Mouse (Mus musculus) embryo, embryonic 11 days (tissue): ENCODE measurements around the gene Tspan1.

ENCODE experiments used
- DNase-seq: peaks from one replicate; pipeline ENCODE4 v3.0.0-alpha.2; 2015

The Tspan1 gene

DNA sequence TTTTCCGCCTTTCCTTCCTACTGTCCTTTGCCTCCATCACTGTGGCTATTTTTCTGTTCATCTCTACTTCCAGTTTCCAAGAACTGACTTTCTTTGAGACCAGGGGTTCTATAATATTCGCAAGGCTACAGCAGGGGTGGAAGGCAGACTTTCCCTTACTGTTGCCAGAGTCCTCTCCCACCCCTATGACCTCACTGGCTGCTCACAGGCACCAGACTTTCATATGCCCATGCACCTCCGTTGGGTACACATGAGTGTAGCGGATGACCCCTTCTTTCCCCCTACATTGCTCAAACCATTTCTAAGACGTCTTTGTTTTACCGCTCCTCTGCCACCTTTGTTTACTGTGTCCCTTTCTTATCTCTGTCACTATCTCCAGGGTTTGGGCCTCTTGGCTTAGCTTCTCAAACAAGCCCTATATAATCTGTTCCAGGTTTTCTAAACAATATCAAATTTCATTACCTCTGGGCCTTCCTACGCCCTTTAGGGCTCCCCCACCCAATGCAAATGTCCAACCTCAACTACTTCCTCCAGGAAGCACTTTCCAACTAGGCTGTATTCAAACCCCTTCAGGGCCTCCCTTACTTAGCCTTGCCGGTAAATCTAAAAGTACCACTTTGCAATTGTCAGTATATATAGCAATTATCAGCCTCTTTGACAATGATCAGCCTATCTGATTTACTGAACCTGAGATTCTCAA lies 1.5 kb downstream of the Tspan1 start:
- no peak for DNase-seq

DNA sequence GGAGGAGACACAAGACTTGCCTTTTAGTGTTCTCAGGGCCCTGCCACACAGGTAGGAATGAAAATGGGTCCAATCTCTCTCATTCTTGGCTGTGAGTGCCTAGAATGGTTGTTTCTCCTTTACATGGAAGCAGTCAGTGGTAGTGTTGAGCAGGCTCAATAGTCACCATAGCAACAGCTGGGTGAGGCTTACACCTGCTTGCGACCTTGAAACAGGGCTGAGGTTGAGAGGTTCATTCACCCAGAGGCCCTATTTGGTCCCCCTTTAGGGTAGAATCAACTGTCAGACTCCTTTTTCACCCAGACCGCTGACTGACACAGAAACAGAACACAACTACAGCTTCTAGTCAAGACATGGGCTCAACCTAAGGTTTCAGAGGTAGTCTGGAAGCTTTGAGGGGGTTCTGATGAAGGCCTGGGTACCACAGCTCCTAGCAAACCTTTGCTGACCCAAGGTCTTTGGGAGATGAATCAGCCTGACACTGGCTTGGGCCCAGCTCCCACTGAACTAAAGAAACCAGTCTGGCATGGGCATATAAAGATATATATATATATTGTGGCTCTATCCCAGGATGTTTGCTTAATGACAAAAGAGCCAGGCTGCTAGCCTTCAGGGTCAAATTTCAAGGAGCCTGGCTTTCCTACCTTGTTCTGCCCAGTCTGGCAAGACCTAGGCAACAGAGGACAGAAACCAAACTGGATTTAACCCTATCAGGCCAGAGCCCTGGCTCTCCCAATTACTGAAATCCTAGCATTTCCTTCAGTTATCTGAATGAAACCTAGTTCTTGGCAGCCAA lies 2.4 kb downstream of the Tspan1 start:
- DNase-seq = no peak

DNA sequence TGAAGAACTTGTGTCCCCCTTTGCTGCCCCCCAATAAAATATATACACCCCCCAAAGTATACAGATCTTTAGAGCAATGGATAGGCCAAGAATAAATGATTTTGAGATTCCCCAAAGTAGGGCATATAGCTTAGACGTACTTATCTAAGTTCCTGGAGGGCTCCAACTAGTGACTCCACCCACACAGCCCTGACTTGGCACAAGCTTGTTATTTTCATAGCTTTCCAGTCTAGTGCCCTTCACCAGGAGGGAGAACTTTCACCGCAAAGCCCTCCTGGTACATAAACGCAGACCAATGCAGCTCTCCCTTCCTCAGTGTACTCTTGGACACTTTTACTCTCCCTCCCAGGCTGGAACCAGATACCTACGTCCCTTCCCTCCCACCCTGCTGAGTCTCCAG lies 5.3 kb downstream of the Tspan1 start:
- DNase-seq = no peak

DNA sequence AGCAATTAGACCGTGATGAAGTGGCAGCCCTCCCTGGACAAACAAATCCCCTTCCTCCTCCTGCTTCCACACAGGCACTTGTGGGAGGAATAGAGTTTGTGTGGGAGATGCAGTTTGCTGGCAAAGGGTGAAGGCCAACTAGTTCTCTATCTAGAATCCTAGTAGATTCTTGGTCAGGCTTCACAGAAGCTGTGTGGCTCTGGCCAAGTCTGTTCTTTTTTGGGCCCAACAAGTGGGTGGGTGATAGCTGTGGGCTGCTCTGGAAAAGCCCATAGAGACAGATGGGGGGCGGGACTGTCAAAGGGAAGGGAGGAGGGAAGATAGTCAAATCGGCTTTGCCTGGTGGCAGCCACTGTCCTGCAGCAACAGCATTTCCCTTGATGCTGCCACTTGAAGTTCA lies 6.6 kb downstream of the Tspan1 start:
- DNase-seq = no peak

DNA sequence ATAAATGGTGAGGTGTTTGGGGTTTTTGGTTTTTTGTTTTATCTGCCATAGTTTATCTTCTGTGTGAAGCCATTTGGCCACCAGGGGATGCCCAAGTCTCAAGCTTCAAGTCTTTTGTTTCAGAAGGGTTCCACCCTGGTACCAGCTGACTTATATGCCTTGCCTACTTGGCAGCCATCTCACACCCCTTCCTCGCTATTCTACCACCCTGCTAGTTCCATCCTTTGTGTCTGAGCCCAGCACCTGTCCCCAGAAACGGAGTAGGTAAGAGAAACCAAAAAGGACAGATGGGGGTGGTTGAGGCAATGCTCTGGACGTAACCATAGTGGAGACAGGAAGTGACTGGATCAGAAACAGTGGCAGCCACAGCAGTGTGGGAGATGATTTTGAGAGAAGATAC lies 7.5 kb downstream of the Tspan1 start:
- no peak for DNase-seq

DNA sequence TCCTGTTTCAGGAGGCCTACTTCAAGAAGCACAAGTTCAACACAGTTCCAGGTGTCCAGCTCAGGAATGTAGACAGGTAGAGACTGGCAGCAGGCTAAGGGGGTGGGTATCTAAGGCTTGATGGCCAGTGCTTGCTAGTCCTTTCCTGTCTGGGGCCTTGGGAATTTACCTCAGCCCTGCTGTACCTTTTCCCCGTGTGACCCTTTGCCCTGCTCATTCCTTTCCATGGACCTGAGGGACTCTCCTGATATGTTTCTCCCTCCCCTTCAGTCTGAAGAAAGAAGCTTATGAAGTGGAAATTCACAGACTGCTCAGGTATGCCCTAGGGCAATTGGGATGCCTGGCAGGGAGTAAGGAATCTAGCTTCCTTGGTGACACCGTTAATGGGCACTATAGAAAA lies 9.5 kb downstream of the Tspan1 start:
- DNase-seq = no peak

DNA sequence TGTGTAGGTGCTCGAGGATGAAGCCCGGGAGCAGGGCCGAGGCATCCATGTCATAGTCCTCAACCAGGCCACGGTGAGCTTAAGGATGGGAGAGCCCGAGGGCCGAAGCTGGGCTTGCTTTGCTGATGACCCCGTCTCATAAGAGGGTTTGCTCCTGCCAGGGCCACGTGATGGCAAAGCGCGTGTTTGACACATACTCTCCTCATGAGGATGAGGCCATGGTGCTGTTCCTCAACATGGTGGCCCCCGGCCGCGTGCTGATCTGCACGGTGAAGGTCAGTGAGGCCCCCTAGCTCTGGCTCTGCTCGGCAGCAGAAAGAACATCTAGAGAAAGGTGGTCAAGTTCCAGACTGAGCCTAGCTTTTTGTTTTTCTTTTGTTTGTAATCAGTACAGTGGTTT lies 14.7 kb downstream of the Tspan1 start:
- no peak for DNase-seq

DNA sequence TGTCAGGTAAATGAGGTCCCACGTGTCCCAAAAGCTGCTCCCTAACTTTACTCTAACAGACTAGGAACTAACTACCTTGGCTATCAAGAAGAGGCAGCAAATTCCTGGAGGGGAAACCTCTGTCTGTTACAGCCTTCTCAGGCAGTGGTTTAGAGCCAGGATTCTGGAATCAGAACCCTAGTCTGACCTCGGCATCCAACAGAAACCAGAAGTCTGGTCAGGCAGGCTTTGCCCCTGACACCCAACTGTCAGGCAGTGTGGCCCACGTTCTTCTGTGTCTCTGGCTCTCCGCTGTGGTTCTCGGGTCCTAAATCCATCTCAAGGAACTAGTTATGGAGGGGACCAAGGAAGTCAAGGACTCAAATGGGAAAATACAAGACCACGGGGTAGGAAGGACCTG lies 16.2 kb downstream of the Tspan1 start, which contains the start of gene Lurap1:
Gene Lurap1 (minus strand): TSS at position 101 of the 400 bp plus-strand sequence.
- DNase-seq = no peak

DNA sequence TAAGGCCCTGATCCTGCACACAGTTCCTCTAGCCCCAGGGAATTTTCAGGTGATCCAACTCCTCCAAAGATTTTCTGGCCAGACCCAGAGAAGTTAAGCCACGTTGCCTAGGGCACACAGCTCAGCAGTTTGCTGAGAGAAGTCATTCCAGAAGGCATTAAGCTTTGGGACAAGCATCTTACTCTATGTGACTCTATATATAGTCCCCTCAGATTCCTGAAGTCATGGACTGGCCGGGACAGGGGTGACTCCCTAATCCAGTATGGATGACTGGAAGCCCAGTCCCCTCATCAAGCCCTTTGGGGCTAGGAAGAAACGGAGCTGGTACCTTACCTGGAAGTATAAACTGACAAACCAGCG lies 16.6 kb downstream of the Tspan1 start:
- peak; percentile 42 for DNase-seq

DNA sequence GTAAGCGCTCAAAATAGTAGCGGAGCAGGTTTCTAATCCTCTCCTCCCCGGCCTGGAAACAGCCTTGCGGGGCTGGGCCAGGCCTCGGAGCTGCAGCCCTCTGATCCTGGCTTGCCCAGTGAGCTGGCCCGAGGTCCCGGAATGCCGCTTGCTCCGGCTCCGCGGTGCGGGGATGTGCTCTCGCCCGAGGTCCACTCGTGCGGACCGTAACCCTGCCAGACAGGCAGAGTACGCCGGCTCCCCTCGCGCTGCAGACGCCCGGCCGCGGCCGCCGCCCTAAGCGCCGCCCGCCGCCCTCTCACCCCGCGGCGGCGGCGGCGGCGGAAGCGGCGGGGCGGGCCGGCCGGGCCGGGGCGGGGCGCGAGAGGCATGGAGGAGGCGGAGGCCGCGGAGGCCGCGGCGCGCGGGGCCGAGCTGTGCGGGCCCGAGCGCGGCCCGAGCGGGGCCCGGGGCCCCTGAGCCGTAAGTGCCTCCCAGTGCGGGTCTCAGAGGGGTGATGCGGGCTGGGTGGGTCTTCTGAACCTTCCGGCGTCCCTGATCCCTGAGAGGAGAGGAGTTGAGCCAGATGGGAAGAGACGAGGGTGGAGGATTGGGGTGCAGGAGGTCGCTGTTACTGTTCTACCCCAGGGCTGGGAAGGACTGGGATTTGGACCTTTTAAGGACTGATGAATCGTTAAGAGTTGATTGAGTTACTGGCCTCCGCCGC lies 17.1 kb downstream of the Tspan1 start:
- DNase-seq = peak; percentile 92

DNA sequence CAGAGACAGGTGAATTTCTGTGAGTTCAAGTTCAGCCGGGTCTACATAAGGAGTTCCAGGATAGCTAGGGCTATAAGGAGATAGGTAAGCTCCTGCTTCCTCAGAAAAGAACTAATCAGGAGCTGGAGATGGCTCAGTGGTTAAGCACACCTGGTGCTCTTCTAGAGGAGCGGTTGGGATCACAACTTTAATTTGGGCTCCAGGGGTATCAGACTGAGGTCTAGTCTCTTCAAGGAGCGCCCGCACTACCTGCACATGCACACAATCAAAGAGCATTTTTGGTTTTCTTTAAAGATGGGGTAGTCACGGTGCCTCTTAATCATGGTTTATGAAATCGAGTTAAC lies 17.6 kb downstream of the Tspan1 start:
- no peak for DNase-seq

DNA sequence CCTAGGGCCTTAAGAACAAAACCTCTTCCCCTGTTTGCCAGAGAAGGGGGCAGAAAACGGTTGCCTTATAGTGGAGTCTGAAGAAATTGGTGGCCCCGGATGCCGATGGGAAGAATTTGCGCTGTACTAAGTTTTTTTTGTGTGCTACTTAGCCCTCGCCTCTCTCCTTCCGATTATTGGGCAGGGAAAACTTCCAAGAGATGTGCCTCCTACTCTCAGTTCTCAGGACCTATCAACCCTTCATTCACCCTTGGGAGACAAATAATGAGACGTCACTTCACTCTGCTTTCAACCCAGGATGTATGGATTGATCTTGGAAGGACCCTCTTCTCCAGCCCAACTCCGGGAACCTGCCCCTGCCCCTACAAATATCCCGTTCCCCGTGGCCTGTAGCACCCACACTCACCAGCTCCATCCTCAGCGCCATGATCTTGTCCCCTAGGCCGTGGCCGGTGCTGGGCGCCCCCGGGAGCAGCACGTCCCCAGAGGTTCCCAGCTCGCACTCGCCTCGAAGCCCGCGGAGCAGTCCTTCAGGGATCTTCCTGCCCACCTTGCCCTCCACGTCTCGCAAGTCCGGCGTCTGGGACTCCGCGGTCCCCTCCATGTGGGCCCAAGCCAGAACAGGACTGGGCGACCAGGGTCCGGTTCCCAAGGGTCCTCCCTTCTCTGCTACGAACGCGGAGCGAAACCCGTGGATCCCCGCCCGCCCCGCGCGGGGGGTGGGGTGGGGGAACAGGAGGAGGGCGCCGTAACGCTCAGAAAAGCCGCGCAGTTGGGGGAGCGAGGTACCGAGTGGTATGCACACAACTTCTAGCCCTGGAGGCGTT lies 23.3 kb downstream of the Tspan1 start:
- DNase-seq = peak; percentile 81

DNA sequence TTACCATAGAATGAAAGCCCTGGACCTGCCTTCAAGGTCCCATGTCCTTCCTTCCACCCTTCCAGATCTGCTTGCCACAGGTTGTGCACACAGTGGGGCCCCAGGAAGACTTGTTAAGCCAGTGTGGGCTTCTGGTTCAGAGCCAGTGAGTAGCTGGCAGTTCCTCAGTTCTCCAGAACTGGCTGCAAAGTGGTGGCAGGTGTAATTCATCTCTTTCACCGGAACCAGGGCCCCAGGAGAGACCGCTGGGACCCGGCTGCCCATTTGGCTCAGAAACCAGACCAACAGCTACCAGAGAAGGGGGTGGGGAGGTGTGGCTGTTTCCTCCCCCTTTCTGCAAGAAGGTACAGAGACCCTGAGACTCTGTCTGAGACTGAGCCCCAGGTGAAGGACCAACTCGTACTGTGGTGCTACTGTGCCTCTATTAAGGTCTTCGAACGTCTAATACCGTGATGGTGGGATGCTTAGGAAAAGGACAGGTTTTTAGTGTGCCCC lies 24.0 kb downstream of the Tspan1 start:
- no peak for DNase-seq

DNA sequence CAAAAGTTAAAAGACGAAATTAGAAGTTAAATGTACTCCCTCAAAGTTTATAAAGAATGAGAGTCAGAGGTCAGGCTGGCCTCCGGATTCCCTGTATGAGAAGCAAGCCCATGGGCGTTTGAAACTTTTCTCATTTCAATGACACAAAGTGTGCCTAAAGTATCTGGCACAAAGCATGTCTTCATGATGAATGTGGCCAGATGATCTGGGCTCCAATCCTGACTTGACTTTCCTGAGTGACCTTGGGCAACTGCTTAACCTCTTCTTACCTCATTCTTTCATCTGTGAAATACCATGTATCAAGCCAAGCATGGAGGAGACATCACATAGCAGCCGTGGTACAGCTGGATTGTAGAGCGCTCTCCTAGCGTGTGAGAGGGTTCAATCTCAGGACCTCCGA lies 25.1 kb downstream of the Tspan1 start:
- DNase-seq = no peak

DNA sequence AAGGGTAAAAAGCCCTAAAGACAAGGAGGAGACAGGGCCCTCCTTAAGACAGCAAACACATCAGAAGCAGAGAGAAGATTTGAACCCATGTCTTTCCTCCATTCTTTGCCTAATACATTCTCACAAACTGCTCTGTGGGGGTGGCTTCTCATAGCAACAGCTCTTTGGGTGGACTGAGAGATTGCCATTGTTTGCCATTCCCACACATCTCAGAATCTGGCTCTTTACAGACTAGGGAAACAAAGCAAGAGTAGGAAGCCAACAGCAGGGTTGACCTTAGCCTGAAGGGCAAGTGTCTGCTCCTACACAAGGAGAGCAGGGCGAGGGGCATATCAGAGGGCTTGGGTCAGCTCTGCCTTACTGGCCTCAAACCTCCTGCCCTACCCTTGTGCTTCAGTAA lies 25.7 kb downstream of the Tspan1 start:
- no peak for DNase-seq

DNA sequence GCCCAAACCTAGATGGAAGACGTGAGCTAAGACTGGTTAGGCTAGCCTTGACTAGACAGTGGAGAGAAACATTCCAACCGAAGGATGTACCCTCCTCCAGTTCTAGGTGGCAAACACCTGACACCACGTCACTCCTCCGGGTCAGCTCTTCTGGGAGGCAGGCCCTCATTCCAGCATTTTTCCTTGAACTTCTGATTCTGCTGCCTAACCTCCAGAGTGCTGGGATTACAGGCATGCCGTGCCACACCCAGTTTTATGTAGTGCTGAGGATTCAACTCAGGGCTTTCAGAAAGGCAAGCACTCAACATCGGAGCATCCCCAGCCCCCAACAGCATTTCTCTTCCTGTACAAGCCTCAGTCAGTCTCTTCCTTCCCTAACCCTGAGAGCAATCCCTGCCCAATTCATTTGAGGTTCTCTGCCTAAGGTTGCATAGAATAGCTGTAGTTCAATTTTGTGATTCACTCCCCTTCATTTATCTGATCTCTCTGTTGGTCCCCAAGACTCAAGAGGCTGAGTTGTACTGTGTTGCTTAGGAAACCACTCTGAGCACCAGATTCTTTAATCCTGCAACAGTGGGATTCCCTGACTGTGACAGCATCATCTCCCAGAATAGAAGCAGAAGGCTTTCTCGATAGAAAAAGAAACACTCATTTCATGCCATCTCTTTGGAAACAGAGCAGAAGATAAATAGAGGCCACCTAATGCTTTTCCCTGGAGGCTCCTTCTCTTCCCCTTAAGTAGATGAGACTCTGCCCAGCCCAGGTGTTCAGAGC lies 26.4 kb downstream of the Tspan1 start:
- DNase-seq = no peak

DNA sequence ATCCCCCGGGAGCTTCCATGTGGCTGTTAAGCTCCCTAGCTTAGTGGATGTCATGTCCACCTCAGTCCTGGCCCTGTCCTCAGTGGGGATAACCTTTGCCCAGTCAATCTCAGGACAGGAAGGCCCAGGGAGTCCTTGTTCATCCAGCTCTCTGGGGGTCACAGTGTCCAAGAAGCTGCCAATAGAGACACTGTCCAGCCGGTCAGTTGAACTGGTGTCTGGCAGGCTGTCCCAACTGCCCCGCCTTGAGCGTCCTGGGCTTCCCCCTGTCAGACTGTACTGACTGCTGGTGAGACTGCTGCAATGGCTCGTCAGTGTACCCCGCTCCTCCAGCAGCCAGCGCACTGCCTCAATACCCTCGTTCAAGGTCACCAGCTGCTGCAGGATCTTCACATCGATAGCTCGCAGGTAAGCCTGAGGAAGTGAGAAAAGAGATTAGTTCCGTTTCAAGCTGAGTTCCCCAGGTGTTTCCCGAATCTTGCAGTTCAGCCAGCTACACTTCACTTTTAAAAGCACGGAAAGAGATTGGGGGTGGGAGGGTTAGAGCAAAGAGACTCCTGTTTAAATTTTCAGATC lies 29.9 kb downstream of the Tspan1 start:
- DNase-seq = no peak

DNA sequence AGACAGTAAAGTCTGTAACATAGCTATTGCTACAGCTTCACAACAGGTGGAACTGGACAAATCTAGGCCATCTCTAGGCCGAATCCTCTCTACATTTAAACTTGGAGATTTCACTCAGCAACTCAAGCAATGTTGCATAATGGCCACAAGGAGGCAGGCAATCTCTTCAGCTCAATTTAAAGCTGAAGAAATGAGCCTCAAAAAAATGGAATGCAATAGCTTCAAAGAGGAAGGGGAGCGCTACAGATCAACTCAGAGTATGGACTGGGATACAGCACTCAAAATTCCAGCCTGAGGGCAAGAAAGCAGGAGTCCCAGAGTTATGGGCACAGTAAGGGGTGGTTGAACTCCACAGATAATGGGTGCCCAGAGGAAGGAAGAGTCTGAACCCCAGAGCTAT lies 32.4 kb downstream of the Tspan1 start:
- DNase-seq = peak; percentile 74

DNA sequence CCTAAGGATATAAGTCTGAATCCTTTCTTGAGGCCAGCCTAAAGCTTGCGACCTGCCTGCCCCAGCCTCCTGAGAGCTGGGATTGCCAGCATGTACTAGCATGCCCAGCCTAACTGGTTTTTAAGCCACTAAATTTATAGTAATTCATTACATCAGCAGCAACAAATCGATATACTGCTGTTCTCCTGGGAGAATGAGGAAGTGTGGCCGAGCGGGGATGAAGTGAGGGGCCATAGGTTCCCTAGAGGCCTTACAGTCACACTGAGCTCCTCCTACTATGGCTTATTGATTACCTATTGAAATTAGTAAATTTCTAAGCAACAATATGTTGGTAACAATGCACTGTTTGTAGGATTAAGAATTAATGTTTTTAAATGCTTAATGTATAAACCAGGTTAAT lies 34.3 kb downstream of the Tspan1 start:
- no peak for DNase-seq

DNA sequence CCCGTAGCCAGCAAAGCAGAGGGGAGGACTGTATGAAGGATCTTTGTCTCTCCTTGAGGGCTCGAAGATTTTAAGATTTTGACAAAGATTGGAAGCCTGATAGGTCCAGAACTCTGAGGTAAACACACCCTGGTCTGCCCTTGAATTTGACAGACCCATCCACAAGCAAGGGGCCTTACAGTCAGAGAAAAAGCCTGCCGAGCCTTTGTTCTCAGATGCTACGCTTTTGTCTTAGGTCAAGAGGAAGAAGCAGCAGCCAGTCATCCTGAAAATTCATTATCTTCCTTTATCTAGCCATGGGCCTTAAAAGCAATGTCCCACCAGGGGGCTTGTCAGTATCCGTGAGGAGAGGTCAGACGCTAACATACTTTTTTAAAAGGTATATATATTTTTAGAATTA lies 39.4 kb downstream of the Tspan1 start:
- no peak for DNase-seq

DNA sequence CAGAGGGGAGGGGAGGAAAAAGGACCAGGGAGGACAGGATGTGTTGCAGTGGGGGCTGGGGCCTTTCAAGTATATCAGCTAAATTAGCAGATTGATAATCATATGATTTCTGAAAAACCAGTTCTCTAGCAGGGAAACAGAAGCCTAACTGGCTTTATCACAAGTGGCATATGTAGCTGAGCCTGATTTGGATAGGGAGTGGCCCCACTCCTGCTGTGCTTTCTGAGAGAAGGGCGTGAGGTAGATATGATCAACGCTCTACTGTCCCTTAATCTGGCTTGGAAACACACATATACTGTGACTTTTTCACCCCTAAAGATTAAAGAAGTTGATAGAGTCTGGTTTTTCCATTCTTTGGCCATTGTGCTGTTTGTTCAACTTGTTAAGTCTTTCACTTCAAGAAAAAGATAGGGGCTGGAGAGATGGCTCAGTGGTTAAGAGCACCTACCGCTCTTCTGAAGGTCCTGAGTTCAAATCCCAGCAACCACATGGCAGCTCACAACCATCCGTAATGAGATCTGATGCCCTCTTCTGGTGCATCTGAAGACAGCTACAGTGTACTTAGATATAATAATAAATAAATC lies 41.5 kb downstream of the Tspan1 start:
- DNase-seq = no peak
